Mouse (Mus musculus) forebrain, embryonic 14.5 days (tissue): Measurements from ENCODE around the gene Lsm3. TPM values are rescaled to one million over a fixed set of nuclear protein-coding genes. Genes with fewer than 3 reads are reported as not detected.

ENCODE experiments used
- ATAC-seq: fragments of 200-750 bp; cut with Nextera tagmentation; 2 replicates; pipeline ENCODE4 v1.8.0; 2017; ENCODE audit warnings: mild to moderate bottlenecking, moderate library complexity
- DNase-seq: peaks from one replicate; pipeline ENCODE4 v3.0.0-alpha.2; 2015; ENCODE audit warnings: low spot score
- H3K27ac ChIP-seq: fragments of 300-500 bp; sonication (generic); 2 replicates; pipeline ENCODE4 v1.5.1; 2014; ENCODE audit warnings: low read depth, mild to moderate bottlenecking, control low read depth, low read length, moderate library complexity
- H3K27me3 ChIP-seq: fragments of 300-500 bp; sonication (generic); replicated peaks from 2 replicates; pipeline ENCODE4 v1.6.1; 2014; ENCODE audit warnings: low read length, control low read depth, mixed read lengths; ENCODE audit not compliant: control insufficient read depth, insufficient read depth
- H3K36me3 ChIP-seq: fragments of 300-500 bp; sonication (generic); 2 replicates; pipeline ENCODE4 v1.6.1; 2014; ENCODE audit warnings: low read length, control low read depth; ENCODE audit not compliant: control insufficient read depth, insufficient read depth
- H3K4me1 ChIP-seq: fragments of 300-500 bp; sonication (generic); 2 replicates; pipeline ENCODE4 v1.6.1; 2014; ENCODE audit warnings: antibody characterized with exemption, low read length, control low read depth; ENCODE audit not compliant: control insufficient read depth, insufficient read depth
- H3K4me2 ChIP-seq: fragments of 300-500 bp; sonication (generic); 2 replicates; pipeline ENCODE4 v1.6.1; 2014; ENCODE audit warnings: mild to moderate bottlenecking, control low read depth, low read length
- H3K4me3 ChIP-seq: fragments of 300-500 bp; sonication (generic); 2 replicates; pipeline ENCODE4 v1.5.1; 2014; ENCODE audit warnings: low read depth, low read length, control low read depth
- H3K9ac ChIP-seq: fragments of 300-500 bp; sonication (generic); 2 replicates; pipeline ENCODE4 v1.6.1; 2014; ENCODE audit warnings: mild to moderate bottlenecking, low read length, control low read depth, moderate library complexity
- H3K9me3 ChIP-seq: fragments of 300-500 bp; sonication (generic); replicated peaks from 2 replicates; pipeline ENCODE4 v1.6.1; 2016; ENCODE audit warnings: low read length, control low read depth, mixed read lengths; ENCODE audit not compliant: control insufficient read depth
- WGBS: fragments of 180-500 bp; shearing (Covaris S2); extraction: QIAGEN DNeasy Blood & Tissue Kit; methylation state at CpG from one replicate; pipeline ENCODE4 v1.1.7; 2014; 5-methylcytosine and 5-hydroxymethylcytosine counted together
- polyA plus RNA-seq: library from polyadenylated mRNA; unstranded; fragments of >200 nt; fragmentation: Nextera tagmentation; extraction: Ambion mirVana; gene quantifications from 2 replicates; pipeline ENCODE4 v1.2.1, GENCODE M21; 2014

The Lsm3 gene
- polyA plus RNA-seq, 1 experiment from 2014 or later: 264 TPM

- ATAC-seq: no peak
- WGBS: 76% methylated on average over 4 of the region's 4 CpGs
Measured at GRCm38 (mm10) chr6:91525544-91525943, 9.8 kb downstream of the Lsm3 start.

DNA sequence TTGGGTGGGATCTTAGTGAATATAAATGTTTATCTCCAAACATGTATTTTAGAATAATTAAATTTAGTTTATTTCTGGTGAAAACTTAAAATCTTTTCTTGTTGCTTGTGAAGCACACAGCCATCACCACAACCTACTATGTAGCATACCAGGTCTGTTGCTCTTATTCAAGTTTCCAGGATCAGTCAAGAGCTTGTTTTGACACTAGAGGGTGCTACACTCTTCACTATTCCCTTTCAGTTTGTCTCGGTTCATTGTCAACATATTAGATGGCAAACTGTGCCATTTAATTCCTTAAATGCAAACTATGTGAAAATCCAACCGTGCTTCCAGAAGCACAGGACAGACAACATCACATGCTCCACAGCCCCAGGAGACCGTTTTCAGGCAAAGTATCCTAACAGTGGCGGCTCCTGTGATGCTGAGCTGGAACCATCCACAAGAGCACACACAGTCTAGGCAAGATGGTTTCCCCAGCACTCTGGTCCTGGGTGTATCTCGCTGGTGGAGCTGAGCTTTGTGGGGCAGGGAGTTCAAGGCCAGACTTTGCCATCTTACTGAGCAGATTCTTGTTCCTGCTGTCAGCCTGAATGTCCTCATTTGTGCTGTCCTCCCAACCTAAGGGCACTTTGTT, 11.6 kb downstream of the Lsm3 start:
- H3K36me3 ChIP-seq: peaks cover 33% of the 10 kb centered on the region
- ATAC-seq: peak; percentile 52; the same call in 1 of the 2 replicates
- H3K9ac ChIP-seq: no peak overlapping the region
- peak; percentile 82 for DNase-seq
- no peak overlapping the region for H3K27ac ChIP-seq
- H3K27me3 ChIP-seq: no peaks in the 10 kb centered on the region
- 52% methylated on average over 5 of the region's 5 CpGs for WGBS
- H3K9me3 ChIP-seq: no peaks in the 10 kb centered on the region
- no peaks in the 10 kb centered on the region for H3K4me1 ChIP-seq
- H3K4me2 ChIP-seq: no peak overlapping the region
- H3K4me3 ChIP-seq: no peak overlapping the region

More at GRCm38 (mm10) chr6:91525544-91525943, 9.8 kb downstream of the Lsm3 start:
- no peak overlapping the region for H3K4me2 ChIP-seq
- no peak for DNase-seq
- no peaks in the 10 kb centered on the region for H3K27me3 ChIP-seq
- no peak overlapping the region for H3K27ac ChIP-seq
- no peaks in the 10 kb centered on the region for H3K4me1 ChIP-seq
- H3K36me3 ChIP-seq: peaks cover 50% of the 10 kb centered on the region
- no peaks in the 10 kb centered on the region for H3K9me3 ChIP-seq
- H3K9ac ChIP-seq: no peak overlapping the region
- H3K4me3 ChIP-seq: no peak overlapping the region

DNA sequence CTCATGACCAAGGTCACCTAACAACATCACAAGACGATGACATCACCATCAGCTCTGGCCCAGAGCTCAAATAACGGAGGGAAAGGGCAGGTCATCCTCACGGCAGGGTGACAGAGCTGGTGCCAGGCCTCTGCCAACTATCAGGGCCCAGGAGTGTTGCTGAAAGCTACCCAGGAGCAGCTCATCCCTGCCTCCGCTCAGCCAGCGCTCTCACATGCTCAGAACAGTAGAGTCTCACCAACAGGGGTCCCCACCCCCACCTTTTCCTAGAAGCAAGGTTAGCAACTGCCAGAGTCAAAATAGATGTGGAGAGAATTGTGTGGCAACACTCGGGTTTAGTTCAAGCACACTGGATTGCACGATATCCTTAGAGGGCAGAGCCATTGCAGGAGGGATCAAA, 12.5 kb downstream of the Lsm3 start:
- Histone ChIP-seq H3K4me2 (no peak overlapping the region), H3K4me3 (no peak overlapping the region), H3K27ac (no peak overlapping the region), H3K36me3 (peaks cover 24% of the 10 kb centered on the region), H3K27me3 (no peaks in the 10 kb centered on the region), H3K4me1 (no peaks in the 10 kb centered on the region), H3K9me3 (no peaks in the 10 kb centered on the region), H3K9ac (no peak overlapping the region)
- no peak for ATAC-seq
- WGBS: 89% methylated on average over 7 of the region's 7 CpGs
- DNase-seq: no peak

DNA sequence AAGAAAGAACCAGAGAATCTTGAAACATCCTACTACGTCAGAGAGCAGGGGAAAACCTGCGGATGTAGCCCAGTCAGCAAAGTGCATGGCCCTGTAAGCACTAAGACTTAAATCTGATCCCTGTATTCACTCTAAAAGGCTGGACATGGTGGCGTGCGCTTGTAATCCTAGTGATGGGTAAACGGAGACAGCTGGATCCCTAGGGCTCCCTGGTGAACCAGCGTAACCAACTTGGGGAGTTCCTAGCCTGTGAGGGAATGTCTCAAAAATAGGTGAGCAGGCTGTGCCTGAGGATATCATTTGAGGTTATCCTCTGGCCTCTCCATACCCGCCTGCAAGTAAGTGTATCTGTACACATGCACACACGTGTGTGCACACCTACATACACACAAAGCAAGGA, 14.9 kb downstream of the Lsm3 start:
- H3K27me3 ChIP-seq: no peaks in the 10 kb centered on the region
- no peak overlapping the region for H3K4me2 ChIP-seq
- no peak for DNase-seq
- WGBS: 87% methylated on average over 8 of the region's 8 CpGs
- 0 out of 2 replicates have a peak, but pooled peaks cover 5% of the 10 kb centered on the region for H3K36me3 ChIP-seq
- H3K4me1 ChIP-seq: no peaks in the 10 kb centered on the region
- no peak for ATAC-seq
- H3K27ac ChIP-seq: no peak overlapping the region
- H3K4me3 ChIP-seq: no peak overlapping the region
- no peak overlapping the region for H3K9ac ChIP-seq
- H3K9me3 ChIP-seq: no peaks in the 10 kb centered on the region

GRCm38 (mm10) chr6:91531276-91531675, 15.5 kb downstream of the Lsm3 start:
- no peak overlapping the region for H3K4me2 ChIP-seq
- no peaks in the 10 kb centered on the region for H3K27me3 ChIP-seq
- no peak overlapping the region for H3K4me3 ChIP-seq
- no peaks in the 10 kb centered on the region for H3K9me3 ChIP-seq
- ATAC-seq (no peak), DNase-seq (no peak)
- no peaks in the 10 kb centered on the region for H3K4me1 ChIP-seq
- no peak overlapping the region for H3K27ac ChIP-seq
- WGBS: 91% methylated on average over 6 of the region's 6 CpGs
- H3K9ac ChIP-seq: no peak overlapping the region
- 0 out of 2 replicates have a peak, but pooled peaks cover 5% of the 10 kb centered on the region for H3K36me3 ChIP-seq

DNA sequence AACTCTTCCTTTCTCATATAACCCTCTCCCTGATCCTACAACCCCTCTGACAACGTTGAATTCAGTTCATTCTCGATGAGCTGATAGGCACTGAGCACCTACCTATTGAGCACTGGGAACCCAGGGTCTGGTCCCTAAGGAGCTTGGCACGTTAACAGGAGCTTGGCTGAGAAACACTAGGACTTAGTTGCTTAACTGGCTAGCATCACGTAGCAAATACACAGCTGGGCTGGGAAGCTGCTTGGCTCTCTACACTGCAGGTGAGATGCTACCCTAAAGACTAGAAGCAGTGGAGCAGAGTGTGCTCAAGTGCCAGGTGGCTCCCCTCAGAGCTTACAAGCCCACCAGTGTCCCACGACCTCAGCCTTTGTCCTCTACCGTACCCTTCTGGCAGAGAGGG, 16.9 kb downstream of the Lsm3 start:
- Histone ChIP-seq H3K4me3 (no peak overlapping the region), H3K9me3 (no peaks in the 10 kb centered on the region), H3K4me2 (no peak overlapping the region), H3K9ac (no peak overlapping the region), H3K4me1 (no peaks in the 10 kb centered on the region), H3K27me3 (no peaks in the 10 kb centered on the region), H3K36me3 (0 out of 2 replicates have a peak, but pooled peaks cover 5% of the 10 kb centered on the region), H3K27ac (no peak overlapping the region)
- WGBS: 80% methylated on average over 6 of the region's 6 CpGs
- DNase-seq (no peak), ATAC-seq (no peak)

GRCm38 (mm10) chr6:91533359-91533758, 17.6 kb downstream of the Lsm3 start:
- 73% methylated on average over 5 of the region's 5 CpGs for WGBS
- H3K27ac ChIP-seq: no peak overlapping the region
- H3K9me3 ChIP-seq: no peaks in the 10 kb centered on the region
- no peak overlapping the region for H3K4me2 ChIP-seq
- no peak overlapping the region for H3K9ac ChIP-seq
- no peaks in the 10 kb centered on the region for H3K4me1 ChIP-seq
- no peak for DNase-seq
- H3K36me3 ChIP-seq: 0 out of 2 replicates have a peak, but pooled peaks cover 5% of the 10 kb centered on the region
- H3K27me3 ChIP-seq: no peaks in the 10 kb centered on the region
- H3K4me3 ChIP-seq: no peak overlapping the region
- no peak for ATAC-seq

DNA sequence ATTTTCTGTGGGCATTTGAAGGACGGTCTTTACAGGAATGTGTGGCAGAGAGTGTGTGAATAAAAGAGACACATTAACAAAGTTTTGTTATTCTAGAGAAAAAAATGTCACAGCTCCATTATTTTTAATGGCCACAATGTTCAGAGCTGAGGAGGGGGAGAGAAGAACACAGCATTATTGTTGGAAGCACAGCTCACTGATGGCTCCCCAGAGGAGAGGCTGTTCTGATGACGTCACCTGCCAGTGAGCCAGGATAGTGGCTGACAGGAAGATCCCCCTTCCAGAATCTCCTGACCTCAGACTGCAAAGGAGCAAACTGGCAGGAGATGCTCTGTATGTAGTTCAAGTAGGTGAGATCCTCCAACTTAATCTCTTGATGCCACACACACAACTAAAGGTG, 18.0 kb downstream of the Lsm3 start:
- Histone ChIP-seq H3K27ac (no peak overlapping the region), H3K27me3 (no peaks in the 10 kb centered on the region), H3K4me2 (no peak overlapping the region), H3K4me1 (no peaks in the 10 kb centered on the region), H3K9ac (no peak overlapping the region), H3K9me3 (no peaks in the 10 kb centered on the region), H3K4me3 (no peak overlapping the region), H3K36me3 (0 out of 2 replicates have a peak, but pooled peaks cover 2% of the 10 kb centered on the region)
- WGBS: 51% methylated on average over 2 of the region's 2 CpGs
- DNase-seq (no peak), ATAC-seq (no peak)

- 88% methylated on average over 4 of the region's 4 CpGs for WGBS
- no peaks in the 10 kb centered on the region for H3K36me3 ChIP-seq
- DNase-seq (no peak), ATAC-seq (no peak)
- no peaks in the 10 kb centered on the region for H3K27me3 ChIP-seq
- H3K9ac ChIP-seq: no peak overlapping the region
- H3K4me2 ChIP-seq: no peak overlapping the region
- H3K9me3 ChIP-seq: no peaks in the 10 kb centered on the region
- H3K4me3 ChIP-seq: no peak overlapping the region
- H3K27ac ChIP-seq: no peak overlapping the region
- H3K4me1 ChIP-seq: no peaks in the 10 kb centered on the region
Measured at GRCm38 (mm10) chr6:91534268-91534667, 18.5 kb downstream of the Lsm3 start.
